16 mouse cellular contexts compared by ENCODE assay signal in the genomic region with DNA sequence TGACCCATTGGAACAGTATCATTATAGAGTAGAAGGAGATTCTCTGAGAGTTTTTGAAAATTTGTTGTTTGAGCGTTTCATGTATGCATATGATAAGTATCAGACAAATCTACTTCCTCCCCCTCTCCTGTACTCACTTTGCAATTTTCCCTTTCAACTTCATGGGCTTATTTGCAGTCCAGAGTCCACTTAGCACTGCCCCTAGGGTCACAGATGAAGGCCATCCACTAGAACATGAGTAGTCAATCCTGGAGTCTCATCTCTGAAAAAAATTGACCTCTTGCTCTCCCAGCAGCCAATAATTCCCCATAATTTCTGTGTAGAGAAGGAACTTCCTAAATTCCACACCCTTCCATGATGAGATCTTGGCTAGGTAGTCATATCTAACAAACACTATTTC.
"Had no signal": no experiment of that assay in that cellular context is flagged by ENCODE, and none has a peak within 500 bp of the region (broad histone marks: within the 10 kb centered on the region; RNA-seq: fewer than 3 reads in every experiment).

No protein-coding gene starts in this region.

- H3K9ac ChIP-seq: neural tube, embryonic 13.5 days; neural tube, embryonic 15.5 days; stomach, embryonic 15.5 days had no signal

- H3K9me3 ChIP-seq: neural tube, embryonic 13.5 days; neural tube, embryonic 15.5 days; stomach, embryonic 15.5 days had no signal

- H3K27ac ChIP-seq: neural tube, embryonic 13.5 days; neural tube, embryonic 15.5 days; stomach, embryonic 15.5 days; stomach, postnatal 0 days had no signal

- DNase-seq: retina, postnatal 1 day; right cerebral cortex, adult 18-20 months; right cerebral cortex, postnatal 14 days; right cerebral cortex, postnatal 25 days; right cerebral cortex, postnatal 4 days; spleen, adult 18-20 months; thymus, adult 18-20 months; thymus, adult 2 months; thymus, postnatal 14 days; thymus, postnatal 25 days; thymus, postnatal 36 days; thymus, postnatal 4 days had no signal

- H3K36me3 ChIP-seq: neural tube, embryonic 13.5 days; neural tube, embryonic 15.5 days; stomach, embryonic 15.5 days had no signal

- H3K4me2 ChIP-seq: neural tube, embryonic 13.5 days; neural tube, embryonic 15.5 days; stomach, embryonic 15.5 days had no signal

- H3K4me1 ChIP-seq: neural tube, embryonic 13.5 days; neural tube, embryonic 15.5 days; stomach, embryonic 15.5 days had no signal

- H3K27me3 ChIP-seq: neural tube, embryonic 13.5 days; neural tube, embryonic 15.5 days; stomach, embryonic 15.5 days had no signal

- H3K4me3 ChIP-seq: neural tube, embryonic 13.5 days; neural tube, embryonic 15.5 days; stomach, embryonic 15.5 days had no signal
